Mouse (Mus musculus) left cerebral cortex, postnatal 10 days (tissue): ENCODE data around the gene Deaf1. TPM values are rescaled to one million over a fixed set of nuclear protein-coding genes. Genes with fewer than 3 reads are reported as not detected.
"Not testable (repeated sequence)": the region's sequence is repeated elsewhere in the genome, so short reads cannot be mapped to it uniquely, and the experiment has no call there.

ENCODE experiments used
- DNase-seq, 2 experiments: peaks; one replicate each; pipeline ENCODE4 v3.0.0; 2021 to 2022; ENCODE audit warnings: low spot score in 2 of 2, mixed read lengths in 1 of 2; ENCODE audit errors: extremely low spot score in 1 of 2
- intact Hi-C: fragments of 180-260 bp; cut with DNase I; formaldehyde crosslinking; loops from one replicate; pipeline ENCODE4 v1.15.1; 2025
- total RNA-seq, 2 experiments: library from RNA; stranded (reverse); gene quantifications; 2 replicates each; pipeline ENCODE4 v1.2.3; 2021

The Deaf1 gene
- total RNA-seq, 2 experiments from 2014 or later, result 258 to 269 TPM

DNA sequence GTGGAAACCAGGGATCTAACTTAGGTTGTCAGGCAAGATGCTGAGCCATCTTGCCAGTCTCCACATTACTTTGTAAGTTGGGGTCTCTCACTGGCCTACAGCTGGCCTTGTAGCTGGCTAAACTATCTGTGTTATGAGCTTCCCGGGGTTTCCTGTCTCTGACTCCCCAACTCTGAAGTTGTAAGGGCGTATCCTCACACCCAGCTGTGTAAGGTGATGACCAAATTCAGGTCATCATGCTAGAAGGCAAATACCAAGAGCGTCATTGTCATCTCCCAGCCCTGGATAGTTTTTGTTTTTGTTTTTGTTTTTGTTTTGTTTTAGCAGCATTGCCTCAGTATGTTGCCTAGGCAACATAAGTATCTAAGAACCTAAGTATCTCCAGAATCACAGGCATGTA is 56.9 kb downstream of the Deaf1 start:
- DNase-seq, result no peak
- intact Hi-C loops, result no loop called here

- no peak for DNase-seq
- intact Hi-C loops, result loop anchor here (5.0 kb wide), 1 partner anchor 93 kb away; no protein-coding TSS in a partner anchor
Observed at GRCm38 (mm10) chr7:141269273-141269545, 58.3 kb downstream of the Deaf1 start.

GRCm38 (mm10) chr7:141268466-141269272 is 58.8 kb downstream of the Deaf1 start:
- intact Hi-C loops, result loop anchor here (5.0 kb wide), 1 partner anchor 94 kb away; no protein-coding TSS in a partner anchor
- DNase-seq, result no peak

GRCm38 (mm10) chr7:141265739-141266561 is 61.5 kb downstream of the Deaf1 start, which contains the start of gene Irf7:
Gene Irf7, minus strand, starts transcription at chr7:141266481.
- intact Hi-C loops, result loop anchor here (5.0 kb wide), 1 partner anchor 96 kb away; no protein-coding TSS in a partner anchor
- DNase-seq, result peak in 1 of 2 experiments; percentile 57

DNA sequence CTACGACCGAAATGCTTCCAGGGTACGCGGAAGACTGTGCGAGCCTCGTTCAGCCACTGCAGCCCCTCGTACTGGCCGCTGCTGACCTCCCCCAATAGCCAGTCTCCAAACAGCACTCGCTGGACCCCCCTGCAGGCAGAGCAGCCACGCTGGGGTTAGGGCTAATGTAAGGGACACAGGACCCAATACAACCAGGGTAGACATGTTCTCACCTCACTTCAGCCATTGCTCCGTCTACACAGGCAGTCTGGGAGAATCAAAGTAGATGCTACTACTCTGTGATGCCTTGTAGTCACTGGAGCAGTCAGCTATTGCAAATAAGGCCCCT is 62.1 kb downstream of the Deaf1 start:
- DNase-seq, result no peak
- intact Hi-C loops, result loop anchor here (5.0 kb wide), 1 partner anchor 97 kb away; no protein-coding TSS in a partner anchor

DNA sequence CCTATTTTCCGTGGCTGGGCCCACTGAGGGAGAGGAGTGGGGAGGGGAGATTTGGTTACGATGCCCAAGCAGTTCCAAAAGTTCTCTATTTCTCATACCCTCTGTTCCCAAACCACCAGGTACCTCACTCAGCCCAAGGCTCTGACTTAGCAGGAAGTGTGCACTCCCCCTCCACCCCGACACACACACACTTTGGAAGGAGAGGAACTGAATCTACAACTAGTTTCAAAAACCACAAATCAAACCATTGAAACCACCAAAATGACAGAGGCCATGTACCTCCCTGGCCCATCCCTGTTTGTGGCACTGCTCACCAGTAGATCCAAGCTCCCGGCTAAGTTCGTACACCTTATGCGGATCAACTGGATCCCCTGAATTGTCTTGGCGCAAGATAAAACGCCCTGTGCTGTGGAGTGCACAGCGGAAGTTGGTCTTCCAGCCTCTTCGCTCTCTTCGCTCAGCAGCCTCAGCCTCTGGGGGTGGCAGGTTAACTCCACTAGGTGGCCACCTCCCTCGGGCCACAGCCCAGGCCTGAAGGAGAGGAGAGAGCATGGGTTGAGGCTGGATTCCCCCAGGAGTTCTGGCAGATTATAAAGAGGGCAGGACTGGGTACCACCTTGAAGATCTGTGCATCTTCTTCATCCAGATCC is 62.6 kb downstream of the Deaf1 start:
- peak in 1 of 2 experiments; percentile 54 for DNase-seq
- intact Hi-C loops, result loop anchor here (5.0 kb wide), 1 partner anchor 97 kb away; no protein-coding TSS in a partner anchor

DNA sequence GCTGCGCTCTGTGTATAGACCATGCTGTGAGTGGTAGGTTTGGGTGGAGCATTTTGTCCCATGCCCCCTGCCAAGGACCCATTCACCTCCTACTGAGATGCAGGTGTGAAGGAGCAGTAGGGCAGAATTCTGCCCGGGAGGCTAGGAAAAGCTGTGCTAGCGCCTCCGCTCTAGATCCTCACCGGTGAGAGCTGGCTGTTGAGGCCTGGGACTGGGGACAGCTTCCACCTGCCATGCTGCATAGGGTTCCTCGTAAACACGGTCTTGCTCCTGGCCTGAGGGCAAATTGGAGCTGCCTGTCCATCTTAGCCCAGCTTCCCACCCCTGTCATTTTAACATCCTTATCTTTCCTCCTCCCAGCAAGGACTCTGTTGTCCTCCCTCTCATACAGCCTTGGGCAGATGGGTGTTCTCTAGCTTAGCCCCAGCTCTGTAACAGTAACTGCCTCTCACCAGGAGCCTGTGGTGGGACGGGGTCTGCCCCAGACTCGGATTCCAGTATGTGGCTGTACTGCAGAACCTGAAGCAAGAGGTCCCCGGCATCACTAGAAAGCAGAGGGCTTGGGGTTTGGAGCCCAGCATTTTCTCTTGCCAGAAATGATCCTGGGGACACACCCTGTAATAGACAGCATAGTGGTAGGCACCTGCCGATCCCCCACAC is 63.3 kb downstream of the Deaf1 start:
- intact Hi-C loops, result no loop called here
- DNase-seq, result no peak

DNA sequence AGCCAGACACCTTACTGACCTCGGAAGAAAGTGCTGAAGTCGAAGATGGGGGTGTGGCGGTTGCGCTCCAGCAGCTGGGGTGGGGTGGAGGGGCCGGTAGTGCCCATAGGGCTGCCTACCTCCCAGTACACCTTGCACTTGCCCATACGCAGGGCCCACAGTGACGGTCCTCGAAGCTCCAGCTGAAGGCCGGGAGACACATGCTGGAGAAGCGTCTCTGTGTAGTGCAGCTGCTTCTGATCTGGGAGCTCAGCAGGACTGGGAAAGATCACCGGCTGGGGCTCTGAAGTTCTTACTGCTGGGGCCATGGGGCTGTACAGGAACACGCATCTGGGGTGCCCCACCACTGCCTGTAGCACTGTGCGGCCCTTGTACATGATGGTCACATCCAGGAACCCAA is 63.9 kb downstream of the Deaf1 start:
- intact Hi-C loops, result no loop called here
- no peak for DNase-seq

DNA sequence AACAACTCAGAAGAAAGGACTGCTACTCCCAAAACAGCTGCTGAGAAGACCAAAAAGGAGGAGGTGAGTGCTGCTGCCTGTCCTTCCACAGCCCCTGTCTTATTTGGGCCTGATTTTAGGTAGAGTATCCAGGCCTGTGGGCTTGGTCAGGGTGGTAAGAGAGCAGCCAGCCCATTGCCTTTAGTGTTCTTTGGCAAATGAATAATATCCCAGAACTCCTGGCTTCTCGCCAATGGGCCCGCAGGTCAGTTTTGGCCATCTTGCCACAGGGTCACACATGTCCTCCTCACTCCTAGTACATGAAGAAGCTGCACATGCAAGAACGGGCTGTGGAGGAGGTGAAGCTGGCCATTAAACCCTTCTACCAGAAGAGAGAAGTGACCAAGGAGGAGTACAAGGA is 66.0 kb downstream of the Deaf1 start:
- no peak for DNase-seq
- intact Hi-C loops, result no loop called here

DNA sequence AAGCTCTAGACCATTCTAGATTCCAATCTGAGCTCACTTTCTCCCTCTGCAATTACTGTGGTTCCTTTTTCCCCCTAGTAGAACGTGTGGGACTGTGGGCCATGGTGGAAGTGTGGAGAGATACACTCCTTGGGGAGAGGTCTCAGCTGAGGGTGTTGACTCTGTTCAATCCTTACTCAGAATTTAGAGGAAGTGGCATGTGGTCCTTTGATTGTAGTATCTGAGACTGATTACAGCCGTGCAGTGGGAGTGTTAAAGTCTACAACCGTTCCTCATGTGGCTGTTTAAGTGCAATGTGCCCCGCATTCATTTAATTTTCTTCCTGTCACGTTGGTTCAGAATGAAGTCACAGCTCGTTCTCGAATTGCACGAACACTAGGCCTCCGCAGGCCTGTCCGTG is 71.3 kb downstream of the Deaf1 start:
- intact Hi-C loops, result no loop called here

DNA sequence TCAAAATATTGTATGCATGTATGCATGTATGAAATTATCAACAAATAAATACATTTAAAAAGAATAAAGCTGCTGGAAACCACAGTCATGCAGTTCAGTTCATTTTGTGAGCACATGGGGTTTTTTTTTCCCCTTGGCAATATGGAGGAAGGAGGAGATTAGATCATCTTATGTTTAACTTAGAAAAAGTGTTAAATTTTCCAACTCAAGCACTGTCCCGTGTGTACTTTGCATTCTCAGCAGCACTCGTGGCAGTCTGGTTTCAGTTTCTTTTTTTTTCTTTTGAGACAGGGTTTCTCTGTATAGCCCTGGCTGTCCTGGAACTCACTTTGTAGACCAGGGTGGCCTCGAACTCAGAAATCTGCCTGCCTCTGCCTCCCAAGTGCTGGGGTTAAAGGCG is 77.0 kb downstream of the Deaf1 start:
- intact Hi-C loops, DNase-seq: not testable (repeated sequence)

More for the DNA sequence above, 71.3 kb downstream of the Deaf1 start:
- no peak for DNase-seq

Other genes starting within 250 kb of the Deaf1 start
- not detected for gene Pkp3, start 249.5 kb downstream of the Deaf1 start, total RNA-seq
- 1 to 10 TPM; 2.3 to 2.8 TPM for gene Sigirr, start 227.1 kb downstream of the Deaf1 start, total RNA-seq
- not detected for gene Ano9, start 209.9 kb downstream of the Deaf1 start, total RNA-seq
- 10 to 100 TPM; 48.4 to 54.0 TPM for gene Ptdss2, start 205.3 kb downstream of the Deaf1 start, total RNA-seq
- 10 to 100 TPM; 20.8 TPM for gene Rnh1, start 154.8 kb downstream of the Deaf1 start, total RNA-seq
- 100 to 1,000 TPM; 246 to 262 TPM for gene Hras, start 133.7 kb downstream of the Deaf1 start, total RNA-seq
- 1 to 10 TPM; 4.7 to 4.9 TPM for gene Lrrc56, start 133.5 kb downstream of the Deaf1 start, total RNA-seq
- gene Lmntd2, start 113.6 kb downstream of the Deaf1 start, total RNA-seq, result not detected
- gene Rassf7, start 111.8 kb downstream of the Deaf1 start, total RNA-seq, result under 1 TPM; 0.58 to 0.69 TPM
- gene Phrf1, start 98.9 kb downstream of the Deaf1 start, total RNA-seq, result 10 to 100 TPM; 63.6 to 69.6 TPM
- under 1 TPM; 0.22 to 0.58 TPM for gene Irf7, start 61.2 kb downstream of the Deaf1 start, total RNA-seq
- not detected for gene Cdhr5, start 50.9 kb downstream of the Deaf1 start, total RNA-seq
- not detected for gene Sct, start 48.6 kb downstream of the Deaf1 start, total RNA-seq
- under 1 TPM; 0.15 to 0.36 TPM for gene Drd4, start 35.7 kb downstream of the Deaf1 start, total RNA-seq
- gene Tmem80, start within 50 bp of the Deaf1 start, total RNA-seq, result 10 to 100 TPM; 21.6 to 23.5 TPM
- gene Eps8l2, start 11.2 kb upstream of the Deaf1 start, total RNA-seq, result 1 to 10 TPM; 1.1 to 1.4 TPM
- 100 to 1,000 TPM; 113 to 114 TPM for gene Taldo1, start 64.5 kb upstream of the Deaf1 start, total RNA-seq
- 10 to 100 TPM; 38.2 to 39.5 TPM for gene Gatd1, start 86.4 kb upstream of the Deaf1 start, total RNA-seq
- gene Cend1, start 101.8 kb upstream of the Deaf1 start, total RNA-seq, result 100 to 1,000 TPM; 267 to 296 TPM
- gene Slc25a22, start 110.2 kb upstream of the Deaf1 start, total RNA-seq, result 100 to 1,000 TPM; 286 to 306 TPM
- 1 to 10 TPM; 1.8 to 2.0 TPM for gene Pidd1, start 116.3 kb upstream of the Deaf1 start, total RNA-seq
- 100 to 1,000 TPM; 687 to 705 TPM for gene Rplp2, start 119.7 kb upstream of the Deaf1 start, total RNA-seq
- gene Pnpla2, start 127.5 kb upstream of the Deaf1 start, total RNA-seq, result 10 to 100 TPM; 19.2 to 25.5 TPM
- 1 to 10 TPM; 3.4 to 5.8 TPM for gene Cracr2b, start 133.4 kb upstream of the Deaf1 start, total RNA-seq
- gene Cd151, start 139.7 kb upstream of the Deaf1 start, total RNA-seq, result 10 to 100 TPM; 31.8 to 33.7 TPM
- 10 to 100 TPM; 43.8 to 45.0 TPM for gene Polr2l, start 147.4 kb upstream of the Deaf1 start, total RNA-seq
- gene Tspan4, start 147.6 kb upstream of the Deaf1 start, total RNA-seq, result 10 to 100 TPM; 29.0 to 35.4 TPM
- gene Chid1, start 212.2 kb upstream of the Deaf1 start, total RNA-seq, result 10 to 100 TPM; 69.2 to 71.1 TPM
- gene Ap2a2, start 234.5 kb upstream of the Deaf1 start, total RNA-seq, result 100 to 1,000 TPM; 257 to 265 TPM